Mouse (Mus musculus): ENCODE results near the gene Cel. TPM values are rescaled to one million over a fixed set of nuclear protein-coding genes. Genes with fewer than 3 reads are reported as not detected.

Gene Cel
- polyA plus RNA-seq (2015; fragmentation: Nextera tagmentation; extraction: Ambion mirVana), result 0.45 and 5.1 TPM in 2 replicates

DNA sequence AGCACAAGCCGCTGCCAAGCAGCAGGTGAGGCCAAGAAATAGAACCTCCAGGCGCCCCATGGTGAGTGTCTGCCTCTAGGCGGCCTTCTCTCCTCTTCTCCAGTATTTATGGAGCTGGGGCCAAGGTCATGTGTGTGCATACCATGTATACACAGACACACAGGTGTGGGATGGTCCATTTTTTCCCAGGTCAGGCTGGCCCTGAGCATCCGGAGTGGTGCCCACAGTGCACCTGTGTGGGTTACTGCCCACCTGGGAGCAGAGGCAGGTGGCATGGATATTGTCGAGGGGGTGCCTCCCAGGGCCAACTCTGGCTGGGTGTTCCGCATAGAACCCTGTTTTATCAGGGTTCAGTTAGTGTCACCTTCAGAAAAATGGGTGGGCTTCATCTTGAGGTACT lies at the start of gene Cel:
Gene Cel, minus strand, starts transcription at position 101 of the 400 bp plus-strand sequence.
- WGBS (ENCODE audit: insufficient replicate concordance), result 57% methylated on average over 6 of the region's 6 CpGs

DNA sequence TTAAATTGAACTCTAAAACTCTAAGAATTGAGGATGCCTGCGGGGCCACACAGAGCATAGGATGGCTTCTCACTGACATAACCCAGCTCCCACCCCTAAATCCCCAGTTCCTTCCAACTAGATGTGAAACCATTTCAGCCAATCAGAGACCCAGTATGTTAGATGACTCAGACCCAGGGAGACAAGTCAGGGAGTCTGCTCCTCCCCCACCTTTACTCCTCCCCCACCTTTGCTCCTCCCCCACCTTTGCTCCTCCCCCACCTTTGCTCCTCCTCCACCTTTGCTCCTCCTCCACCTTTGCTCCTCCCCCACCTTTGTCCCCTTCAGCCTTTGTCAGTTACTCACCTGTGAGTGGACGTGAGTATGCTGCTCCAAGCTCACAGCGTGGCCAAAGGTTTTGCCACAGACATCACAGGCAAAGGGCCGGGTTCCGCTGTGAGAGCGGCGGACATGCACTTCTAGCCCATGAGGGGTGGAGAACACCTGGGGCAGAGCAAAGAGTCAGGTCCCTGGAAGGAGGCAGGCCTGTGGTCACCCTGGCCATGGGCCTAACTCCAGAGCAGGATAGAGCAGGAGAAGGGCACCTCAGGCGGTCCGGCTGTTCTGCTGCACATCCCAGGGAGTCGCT lies 49.3 kb upstream of the Cel start:
- Histone ChIP-seq H3K9me3 (replicated peaks) (no peaks in the 10 kb centered on the region), H3K27ac (replicated peaks) (peak overlapping the region; percentile 97), H3K4me2 (no peak overlapping the region), H3K27me3 (no peaks in the 10 kb centered on the region), H3K4me1 (replicated peaks) (peaks cover 96% of the 10 kb centered on the region), H3K36me3 (replicated peaks) (peaks cover 84% of the 10 kb centered on the region), H3K9ac (no peak overlapping the region), H3K4me3 (replicated peaks) (no peak overlapping the region)
- no peak for ATAC-seq (ENCODE audit: insufficient read depth)
- 90% methylated on average over 10 of the region's 10 CpGs for WGBS (ENCODE audit: insufficient replicate concordance)

More for the DNA sequence above, at the start of gene Cel:
- no peaks in the 10 kb centered on the region for H3K27me3 ChIP-seq
- no peak within 1 kb of the TSS for H3K27ac ChIP-seq (replicated peaks)
- H3K9me3 ChIP-seq (replicated peaks), result no peaks in the 10 kb centered on the region
- no peak within 1 kb of the TSS for H3K9ac ChIP-seq
- no peak within 1 kb of the TSS for H3K4me3 ChIP-seq (replicated peaks)
- H3K4me2 ChIP-seq, result no peak within 1 kb of the TSS
- H3K36me3 ChIP-seq (replicated peaks), result peaks cover 26% of the 10 kb centered on the region
- no peak for ATAC-seq (ENCODE audit: insufficient read depth)
- H3K4me1 ChIP-seq (replicated peaks), result no peaks in the 10 kb centered on the region

DNA sequence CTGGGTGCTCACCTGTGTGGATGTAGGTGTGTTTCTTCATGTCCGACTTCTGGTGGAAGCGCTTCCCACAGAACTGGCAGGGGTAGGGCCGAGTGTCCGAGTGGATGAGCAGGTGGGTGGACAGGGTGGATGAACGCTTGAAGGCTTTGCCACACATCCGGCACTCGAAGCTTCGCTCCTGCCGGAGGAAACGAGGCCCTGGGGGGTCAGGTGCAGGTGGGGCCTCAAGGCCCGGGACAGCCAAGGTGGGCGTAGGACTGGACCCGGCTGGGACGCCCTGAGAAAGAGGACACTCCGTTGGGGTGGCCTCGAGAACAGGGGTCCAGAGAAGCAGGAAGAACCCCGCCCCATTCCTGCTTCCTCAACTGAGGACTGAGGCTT lies 48.2 kb upstream of the Cel start:
- peaks cover 86% of the 10 kb centered on the region for H3K36me3 ChIP-seq (replicated peaks)
- no peaks in the 10 kb centered on the region for H3K9me3 ChIP-seq (replicated peaks)
- peak overlapping the region; percentile 97 for H3K27ac ChIP-seq (replicated peaks)
- H3K4me1 ChIP-seq (replicated peaks), result peaks cover 96% of the 10 kb centered on the region
- H3K4me3 ChIP-seq (replicated peaks), result no peak overlapping the region
- H3K27me3 ChIP-seq, result no peaks in the 10 kb centered on the region
- H3K4me2 ChIP-seq, result no peak overlapping the region
- WGBS (ENCODE audit: insufficient replicate concordance), result 86% methylated on average over 17 of the region's 17 CpGs
- no peak overlapping the region for H3K9ac ChIP-seq
- no peak for ATAC-seq (ENCODE audit: insufficient read depth)

DNA sequence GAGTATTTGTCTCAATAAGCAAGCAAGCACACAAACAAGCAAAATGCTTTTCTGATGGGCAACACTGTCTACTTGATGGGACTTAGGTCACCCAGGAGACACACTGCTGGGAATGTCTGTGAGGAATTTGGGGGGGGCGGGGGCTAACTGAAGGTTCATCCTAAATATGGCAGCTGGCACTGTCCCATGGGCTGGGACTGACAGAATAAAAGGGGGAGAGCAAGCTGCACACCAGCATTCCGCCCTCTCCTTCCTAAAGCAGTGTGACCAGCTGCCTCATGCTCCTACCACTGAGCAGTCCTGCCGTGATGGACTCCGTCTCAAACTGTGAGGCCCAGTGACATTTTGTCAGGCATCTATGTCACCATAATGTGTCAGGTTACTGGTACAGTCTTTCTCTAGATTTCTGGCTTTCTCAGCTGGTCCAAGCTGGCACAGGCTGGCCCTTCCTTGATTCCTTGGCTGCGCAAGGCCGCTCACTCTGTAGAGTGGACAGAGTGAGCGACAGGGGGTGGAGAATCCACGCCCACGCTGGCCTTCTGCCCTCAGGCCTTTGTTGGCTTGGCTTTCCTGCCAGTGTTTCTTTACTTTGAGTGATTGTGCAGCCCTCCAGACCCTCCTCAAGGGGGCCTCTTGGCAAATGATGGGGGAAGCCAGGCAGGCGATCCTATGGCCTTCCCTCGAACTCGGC lies 47.7 kb upstream of the Cel start:
- Histone ChIP-seq H3K27me3 (no peaks in the 10 kb centered on the region), H3K4me1 (replicated peaks) (peaks cover 96% of the 10 kb centered on the region), H3K4me2 (no peak overlapping the region), H3K9ac (0 out of 2 replicates have a peak overlapping the region, but pooled peaks have one; percentile 11), H3K9me3 (replicated peaks) (no peaks in the 10 kb centered on the region), H3K4me3 (replicated peaks) (no peak overlapping the region), H3K27ac (replicated peaks) (peak overlapping the region; percentile 84), H3K36me3 (replicated peaks) (peaks cover 80% of the 10 kb centered on the region)
- no peak for ATAC-seq (ENCODE audit: insufficient read depth)
- 86% methylated on average over 12 of the region's 12 CpGs for WGBS (ENCODE audit: insufficient replicate concordance)

DNA sequence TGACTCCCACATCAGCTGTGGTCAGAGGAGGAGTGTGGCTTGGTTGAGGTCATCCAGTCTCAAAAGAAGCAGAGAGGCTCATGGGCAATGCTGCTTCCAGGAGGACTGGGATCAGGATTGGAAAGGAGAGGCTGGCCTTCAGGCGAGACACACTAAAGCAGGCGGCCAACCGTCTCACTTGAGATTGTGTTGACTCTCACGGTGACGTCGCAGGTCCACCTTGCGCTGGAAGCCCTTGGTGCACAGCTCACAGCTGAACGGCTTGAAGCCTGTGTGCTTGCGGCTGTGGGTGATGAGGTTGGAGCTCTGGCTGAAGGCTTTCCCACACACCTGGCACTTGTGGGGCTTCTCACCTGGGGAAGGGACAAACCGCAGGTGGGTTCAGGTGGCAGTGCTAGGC lies 46.6 kb upstream of the Cel start:
- WGBS (ENCODE audit: insufficient replicate concordance), result 75% methylated on average over 10 of the region's 10 CpGs

DNA sequence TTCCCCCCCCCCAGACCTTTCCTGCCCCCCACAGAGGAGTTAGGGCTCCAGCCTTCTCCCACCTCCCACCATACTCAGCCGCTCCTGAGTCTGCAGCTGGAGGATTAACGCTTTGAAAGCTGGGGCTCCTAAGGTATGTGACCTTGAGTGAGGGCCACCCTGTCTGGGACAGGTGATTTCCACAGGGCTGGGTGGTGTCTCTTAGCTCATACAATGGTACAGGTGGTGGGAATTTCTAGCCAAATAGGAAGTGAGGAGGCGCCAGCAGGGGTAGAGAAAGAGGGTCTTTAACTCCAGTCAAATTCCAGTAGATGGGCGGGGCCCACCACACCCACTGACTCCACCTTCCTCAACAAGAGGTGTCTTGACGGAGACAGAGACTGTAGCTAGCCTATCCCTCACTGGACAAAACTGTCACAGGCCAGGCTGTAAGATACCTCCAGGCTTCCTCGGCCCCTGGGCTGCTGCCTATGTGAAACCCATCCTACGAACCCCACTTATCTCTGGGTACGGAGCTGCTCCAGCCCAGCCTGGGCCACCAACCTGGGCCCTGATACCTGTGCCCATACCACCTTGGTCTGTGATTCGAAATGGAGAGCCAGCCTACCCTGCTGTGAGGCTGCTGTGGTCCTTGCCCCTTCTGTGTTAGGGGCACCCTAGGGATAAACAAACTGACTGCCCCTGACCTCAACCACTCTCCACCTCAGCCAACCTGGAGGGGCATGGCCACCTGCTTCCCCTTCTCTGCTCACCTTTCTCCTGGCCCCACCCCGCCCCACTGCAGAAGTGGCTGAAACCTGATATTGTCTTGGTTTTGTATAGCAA lies 44.4 kb upstream of the Cel start:
- H3K27me3 ChIP-seq, result no peaks in the 10 kb centered on the region
- H3K9ac ChIP-seq, result peak overlapping the region; percentile 35; the same call in 1 of the 2 replicates
- 29% methylated on average over 10 of the region's 10 CpGs for WGBS (ENCODE audit: insufficient replicate concordance)
- H3K4me1 ChIP-seq (replicated peaks), result peaks cover 93% of the 10 kb centered on the region
- H3K27ac ChIP-seq (replicated peaks), result peak overlapping the region; percentile 84
- no peak overlapping the region for H3K4me3 ChIP-seq (replicated peaks)
- peak overlapping the region; percentile 36 for H3K4me2 ChIP-seq
- H3K9me3 ChIP-seq (replicated peaks), result no peaks in the 10 kb centered on the region
- peaks cover 47% of the 10 kb centered on the region for H3K36me3 ChIP-seq (replicated peaks)
- ATAC-seq (ENCODE audit: insufficient read depth), result peak; percentile 64

More for the DNA sequence above, 46.6 kb upstream of the Cel start:
- Histone ChIP-seq H3K27me3 (no peaks in the 10 kb centered on the region), H3K27ac (replicated peaks) (peak overlapping the region; percentile 84), H3K4me2 (no peak overlapping the region), H3K4me3 (replicated peaks) (no peak overlapping the region), H3K4me1 (replicated peaks) (peaks cover 90% of the 10 kb centered on the region), H3K9ac (no peak overlapping the region), H3K36me3 (replicated peaks) (peaks cover 70% of the 10 kb centered on the region), H3K9me3 (replicated peaks) (no peaks in the 10 kb centered on the region)
- no peak for ATAC-seq (ENCODE audit: insufficient read depth)

DNA sequence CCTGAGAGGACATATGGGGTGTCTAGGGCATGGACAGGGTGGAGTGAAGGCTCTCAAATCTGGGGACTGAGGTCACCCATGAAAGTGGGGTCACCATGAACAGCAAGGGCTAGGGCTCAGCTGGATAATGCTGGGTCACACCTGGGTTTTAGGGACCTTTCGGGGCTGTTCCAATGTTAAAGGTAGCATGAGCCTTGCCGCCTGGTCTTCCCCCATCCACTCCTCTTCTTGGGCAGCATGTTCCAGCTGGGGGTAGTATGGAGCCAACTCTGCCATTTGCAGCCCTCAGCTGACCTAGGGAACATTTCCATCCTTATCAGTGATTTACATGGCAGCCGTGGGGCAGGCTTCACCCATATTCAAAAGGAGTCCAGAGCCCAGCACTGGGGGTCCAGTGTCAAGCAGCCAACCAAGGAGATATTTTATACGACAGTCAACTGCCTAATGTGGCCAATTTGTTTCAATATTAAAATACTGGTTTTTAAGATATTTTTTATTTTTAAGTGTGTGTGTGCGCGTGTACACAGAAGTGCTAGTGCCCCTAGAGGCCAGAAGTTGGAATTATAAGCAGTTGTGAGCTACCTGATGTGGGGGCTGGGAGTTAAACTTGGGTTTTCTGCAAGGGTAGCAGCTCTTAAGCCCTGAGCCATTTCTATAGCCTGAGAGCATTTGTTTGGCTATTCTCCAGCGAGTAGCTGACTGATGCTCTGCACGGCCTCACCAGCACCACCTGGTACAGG lies 43.6 kb upstream of the Cel start:
- peak overlapping the region; percentile 84 for H3K27ac ChIP-seq (replicated peaks)
- WGBS (ENCODE audit: insufficient replicate concordance), result 51% methylated on average over 8 of the region's 8 CpGs
- H3K9me3 ChIP-seq (replicated peaks), result no peaks in the 10 kb centered on the region
- H3K36me3 ChIP-seq (replicated peaks), result peaks cover 40% of the 10 kb centered on the region
- H3K9ac ChIP-seq, result peak overlapping the region; percentile 35; the same call in 1 of the 2 replicates
- ATAC-seq (ENCODE audit: insufficient read depth), result no peak
- 0 out of 2 replicates have a peak overlapping the region, but pooled peaks have one; percentile 36 for H3K4me2 ChIP-seq
- H3K4me1 ChIP-seq (replicated peaks), result peaks cover 93% of the 10 kb centered on the region
- no peaks in the 10 kb centered on the region for H3K27me3 ChIP-seq
- no peak overlapping the region for H3K4me3 ChIP-seq (replicated peaks)

DNA sequence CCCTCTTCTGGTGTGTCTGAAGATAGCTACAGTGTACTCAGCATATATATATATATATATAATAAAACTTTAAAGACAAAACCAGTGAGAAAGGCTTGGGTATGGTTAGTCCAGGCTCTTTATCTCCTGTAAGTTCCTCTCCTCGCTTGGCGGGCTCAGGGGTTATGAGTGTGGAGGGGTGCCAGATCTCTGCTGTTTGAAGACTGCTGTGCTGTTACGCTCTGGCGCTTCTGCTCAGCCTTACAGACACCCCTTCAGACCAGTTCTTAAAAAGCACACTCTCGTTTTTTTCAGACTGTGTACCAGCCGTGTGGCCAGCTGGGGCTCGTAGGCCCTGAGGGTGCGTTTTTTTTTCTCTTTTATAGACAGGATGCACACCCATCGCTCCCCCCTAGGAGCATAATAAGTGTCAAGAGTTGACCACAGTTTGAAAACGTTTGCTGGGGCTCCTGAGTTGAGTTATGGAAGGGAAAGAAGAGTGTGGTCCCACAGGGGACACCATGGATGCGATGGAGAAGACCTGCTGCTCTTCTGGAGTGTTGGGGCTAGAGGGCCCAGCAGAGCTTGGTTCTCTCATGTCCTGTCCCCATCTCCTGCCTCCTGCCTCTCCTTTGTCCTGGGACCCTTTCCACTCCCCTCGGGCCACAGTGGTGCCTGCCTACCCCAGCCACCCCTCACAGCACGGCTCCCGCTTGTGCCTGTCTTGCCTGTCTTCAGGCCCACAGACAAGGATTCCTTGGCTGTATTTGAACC lies 42.8 kb upstream of the Cel start:
- Histone ChIP-seq H3K27me3 (no peaks in the 10 kb centered on the region), H3K9ac (no peak overlapping the region), H3K4me3 (replicated peaks) (no peak overlapping the region), H3K36me3 (replicated peaks) (peaks cover 32% of the 10 kb centered on the region), H3K4me2 (no peak overlapping the region), H3K27ac (replicated peaks) (peak overlapping the region; percentile 84), H3K4me1 (replicated peaks) (peaks cover 93% of the 10 kb centered on the region), H3K9me3 (replicated peaks) (no peaks in the 10 kb centered on the region)
- no peak for ATAC-seq (ENCODE audit: insufficient read depth)
- 46% methylated on average over 14 of the region's 14 CpGs for WGBS (ENCODE audit: insufficient replicate concordance)

DNA sequence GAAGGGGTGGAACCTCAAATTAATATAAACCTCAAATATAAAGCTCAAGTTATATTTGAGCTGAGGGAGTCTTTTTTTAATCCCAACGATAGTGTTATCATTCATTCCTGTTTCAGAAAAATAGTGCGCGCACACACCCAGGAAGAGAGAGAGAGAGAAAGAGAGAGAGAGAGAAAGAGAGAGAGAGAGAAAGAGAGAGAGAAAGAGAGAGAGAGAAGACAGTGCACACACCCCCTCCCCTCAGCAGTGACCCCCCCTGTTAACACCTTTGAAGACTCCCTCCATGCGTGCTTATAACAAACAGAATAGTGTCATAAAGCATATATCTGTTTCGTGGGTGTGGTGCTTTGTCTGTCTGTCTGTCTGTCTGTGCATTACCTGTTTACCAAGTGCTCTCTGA lies 40.3 kb upstream of the Cel start:
- ATAC-seq (ENCODE audit: insufficient read depth), result no peak
- Histone ChIP-seq H3K9ac (0 out of 2 replicates have a peak overlapping the region, but pooled peaks have one; percentile 35), H3K27me3 (no peaks in the 10 kb centered on the region), H3K4me3 (replicated peaks) (no peak overlapping the region), H3K9me3 (replicated peaks) (no peaks in the 10 kb centered on the region), H3K4me1 (replicated peaks) (peaks cover 93% of the 10 kb centered on the region), H3K27ac (replicated peaks) (peak overlapping the region; percentile 94), H3K36me3 (replicated peaks) (peaks cover 7% of the 10 kb centered on the region), H3K4me2 (no peak overlapping the region)
- 35% methylated on average over 5 of the region's 5 CpGs for WGBS (ENCODE audit: insufficient replicate concordance)

Measured in liver, embryonic 15.5 days (tissue).